Mouse (Mus musculus): ENCODE results near the gene Rpp21. TPM values are rescaled to one million over a fixed set of nuclear protein-coding genes. Genes with fewer than 3 reads are reported as not detected.

Rpp21 gene
- polyA plus RNA-seq, 1 experiment from 2014 or later = 149 TPM

DNA sequence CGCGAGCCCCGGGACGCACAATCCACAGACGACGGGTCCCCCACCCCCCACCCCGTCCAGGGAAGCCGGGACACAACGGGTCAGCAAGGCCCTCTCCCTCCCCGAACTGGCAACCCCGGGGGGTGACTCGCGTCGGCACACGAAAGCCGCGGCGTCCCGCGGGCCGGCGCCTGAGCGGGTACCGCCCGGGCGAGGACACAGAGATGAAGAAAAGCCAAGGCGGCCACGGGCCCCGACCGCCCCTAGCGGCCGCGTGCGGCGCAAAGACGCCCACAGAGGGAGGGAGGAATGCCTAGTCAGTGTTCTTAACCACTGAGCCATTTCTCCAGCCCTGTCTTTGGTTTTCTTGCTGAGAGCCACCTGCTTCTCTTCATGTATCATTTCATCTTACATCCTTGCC is 26.6 kb downstream of the Rpp21 start:
- Histone ChIP-seq H3K4me2 (no peak overlapping the region), H3K27ac (replicated peaks) (no peak overlapping the region), H3K36me3 (no peaks in the 10 kb centered on the region), H3K4me3 (replicated peaks) (no peak overlapping the region), H3K4me1 (no peaks in the 10 kb centered on the region), H3K27me3 (replicated peaks) (peaks cover 50% of the 10 kb centered on the region), H3K9ac (replicated peaks) (no peak overlapping the region), H3K9me3 (replicated peaks) (no peaks in the 10 kb centered on the region)
- WGBS = 8% methylated on average over 36 of the region's 36 CpGs
- no peak for ATAC-seq (ENCODE audit: low FRiP score)

DNA sequence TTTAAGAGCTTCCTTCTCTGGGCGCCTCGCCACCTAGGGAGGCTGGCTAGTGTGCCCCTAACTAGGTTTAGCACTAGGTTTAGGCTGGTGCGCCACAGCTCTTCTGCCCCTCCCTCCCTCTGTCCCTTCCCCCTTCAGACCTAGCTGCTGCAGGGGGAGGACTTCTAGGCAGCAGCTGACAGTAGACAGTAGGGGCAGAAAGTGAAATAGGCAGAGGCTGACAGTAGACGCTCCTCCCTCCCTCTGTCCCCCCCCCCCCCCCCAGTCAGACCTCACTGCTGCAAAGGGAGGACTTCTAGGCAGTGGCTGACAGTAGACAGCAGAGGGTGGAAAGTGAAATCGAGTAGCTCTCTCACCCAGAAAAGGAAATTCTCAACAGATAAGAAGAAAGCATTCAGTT is 28.8 kb downstream of the Rpp21 start:
- H3K4me2 ChIP-seq = no peak overlapping the region
- peaks cover 60% of the 10 kb centered on the region for H3K27me3 ChIP-seq (replicated peaks)
- no peak overlapping the region for H3K4me3 ChIP-seq (replicated peaks)
- H3K4me1 ChIP-seq = no peaks in the 10 kb centered on the region
- no peak for ATAC-seq (ENCODE audit: low FRiP score)
- H3K9ac ChIP-seq (replicated peaks) = no peak overlapping the region
- WGBS = 13% methylated on average over 5 of the region's 5 CpGs
- no peaks in the 10 kb centered on the region for H3K36me3 ChIP-seq
- no peak overlapping the region for H3K27ac ChIP-seq (replicated peaks)
- H3K9me3 ChIP-seq (replicated peaks) = no peaks in the 10 kb centered on the region

- H3K4me3 ChIP-seq (replicated peaks) = no peak overlapping the region
- no peak overlapping the region for H3K9ac ChIP-seq (replicated peaks)
- H3K27me3 ChIP-seq (replicated peaks) = peaks cover 61% of the 10 kb centered on the region
- H3K27ac ChIP-seq (replicated peaks) = no peak overlapping the region
- no peak for ATAC-seq (ENCODE audit: low FRiP score)
- H3K36me3 ChIP-seq = no peaks in the 10 kb centered on the region
- H3K4me1 ChIP-seq = no peaks in the 10 kb centered on the region
- H3K9me3 ChIP-seq (replicated peaks) = no peaks in the 10 kb centered on the region
- WGBS = 19% methylated on average over 8 of the region's 8 CpGs
- no peak overlapping the region for H3K4me2 ChIP-seq
These were observed 30.9 kb downstream of the Rpp21 start for GRCm38 (mm10) chr17:36226921-36227320.

- no peak overlapping the region for H3K4me3 ChIP-seq (replicated peaks)
- 8% methylated on average over 9 of the region's 9 CpGs for WGBS
- no peaks in the 10 kb centered on the region for H3K4me1 ChIP-seq
- no peak for ATAC-seq (ENCODE audit: low FRiP score)
- no peaks in the 10 kb centered on the region for H3K36me3 ChIP-seq
- H3K9ac ChIP-seq (replicated peaks) = no peak overlapping the region
- H3K27ac ChIP-seq (replicated peaks) = no peak overlapping the region
- peaks cover 68% of the 10 kb centered on the region for H3K27me3 ChIP-seq (replicated peaks)
- peak overlapping the region; percentile 30; the same call in 1 of the 2 replicates for H3K4me2 ChIP-seq
- H3K9me3 ChIP-seq (replicated peaks) = no peaks in the 10 kb centered on the region
These were observed 32.5 kb downstream of the Rpp21 start for GRCm38 (mm10) chr17:36225231-36225824.

DNA sequence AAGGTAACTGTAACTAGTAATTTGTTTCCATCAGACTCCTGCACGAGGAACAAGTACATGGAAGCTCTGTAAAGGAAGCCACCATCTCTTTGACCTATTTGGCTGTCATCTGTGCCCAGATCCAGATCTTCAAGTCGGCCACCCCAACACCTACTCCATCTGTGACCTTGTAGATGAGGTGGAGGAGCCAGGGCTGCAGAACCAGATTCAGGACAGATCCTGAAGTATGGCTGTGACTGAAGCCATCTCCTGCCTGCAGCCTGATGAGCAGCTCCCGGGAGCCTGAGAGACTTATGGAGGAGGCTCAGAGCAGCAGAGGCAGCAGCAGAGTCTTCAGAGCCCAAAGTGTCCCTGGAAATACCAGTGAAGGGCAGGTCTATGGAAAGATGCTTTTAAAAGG is 33.4 kb downstream of the Rpp21 start:
- Histone ChIP-seq H3K4me3 (replicated peaks) (no peak overlapping the region), H3K27me3 (replicated peaks) (peaks cover 64% of the 10 kb centered on the region), H3K9me3 (replicated peaks) (no peaks in the 10 kb centered on the region), H3K9ac (replicated peaks) (no peak overlapping the region), H3K4me2 (no peak overlapping the region), H3K4me1 (no peaks in the 10 kb centered on the region), H3K27ac (replicated peaks) (no peak overlapping the region), H3K36me3 (no peaks in the 10 kb centered on the region)
- ATAC-seq (ENCODE audit: low FRiP score) = no peak
- 53% methylated on average over 3 of the region's 3 CpGs for WGBS

- ATAC-seq (ENCODE audit: low FRiP score) = no peak
- no peak overlapping the region for H3K9ac ChIP-seq (replicated peaks)
- H3K27me3 ChIP-seq (replicated peaks) = peaks cover 70% of the 10 kb centered on the region
- no peaks in the 10 kb centered on the region for H3K36me3 ChIP-seq
- H3K4me1 ChIP-seq = peaks cover 7% of the 10 kb centered on the region
- 66% methylated on average over 5 of the region's 5 CpGs for WGBS
- H3K27ac ChIP-seq (replicated peaks) = no peak overlapping the region
- no peaks in the 10 kb centered on the region for H3K9me3 ChIP-seq (replicated peaks)
- no peak overlapping the region for H3K4me2 ChIP-seq
- H3K4me3 ChIP-seq (replicated peaks) = no peak overlapping the region
These were observed 39.2 kb downstream of the Rpp21 start for GRCm38 (mm10) chr17:36218594-36219155.

- Histone ChIP-seq H3K9me3 (replicated peaks) (no peaks in the 10 kb centered on the region), H3K27ac (replicated peaks) (no peak overlapping the region), H3K27me3 (replicated peaks) (peaks cover 76% of the 10 kb centered on the region), H3K36me3 (no peaks in the 10 kb centered on the region), H3K9ac (replicated peaks) (no peak overlapping the region), H3K4me3 (replicated peaks) (peak overlapping the region; percentile 2; the same call in 1 of the 2 replicates), H3K4me1 (peaks cover 7% of the 10 kb centered on the region), H3K4me2 (peak overlapping the region; percentile 34)
- WGBS = 4% methylated on average over 20 of the region's 20 CpGs
- no peak for ATAC-seq (ENCODE audit: low FRiP score)
These were observed 42.3 kb downstream of the Rpp21 start for GRCm38 (mm10) chr17:36215586-36215985.

- H3K9ac ChIP-seq (replicated peaks) = no peak overlapping the region
- H3K27me3 ChIP-seq (replicated peaks) = peaks cover 71% of the 10 kb centered on the region
- no peak overlapping the region for H3K4me3 ChIP-seq (replicated peaks)
- H3K27ac ChIP-seq (replicated peaks) = no peak overlapping the region
- no peaks in the 10 kb centered on the region for H3K9me3 ChIP-seq (replicated peaks)
- peaks cover 11% of the 10 kb centered on the region for H3K4me1 ChIP-seq
- ATAC-seq (ENCODE audit: low FRiP score) = no peak
- no peaks in the 10 kb centered on the region for H3K36me3 ChIP-seq
- H3K4me2 ChIP-seq = no peak overlapping the region
These were observed 51.0 kb downstream of the Rpp21 start for GRCm38 (mm10) chr17:36206846-36207245.

- H3K9ac ChIP-seq (replicated peaks) = peak overlapping the region; percentile 26; the same call in 1 of the 2 replicates
These were observed 52.0 kb downstream of the Rpp21 start for GRCm38 (mm10) chr17:36205862-36206261.

More at GRCm38 (mm10) chr17:36205862-36206261, 52.0 kb downstream of the Rpp21 start:
- Histone ChIP-seq H3K27ac (replicated peaks) (no peak overlapping the region), H3K9me3 (replicated peaks) (no peaks in the 10 kb centered on the region), H3K36me3 (no peaks in the 10 kb centered on the region), H3K27me3 (replicated peaks) (peaks cover 72% of the 10 kb centered on the region), H3K4me1 (peaks cover 11% of the 10 kb centered on the region), H3K4me2 (peak overlapping the region; percentile 64), H3K4me3 (replicated peaks) (peak overlapping the region; percentile 35)
- WGBS = under 1% methylated on average over 36 of the region's 41 CpGs
- no peak for ATAC-seq (ENCODE audit: low FRiP score)

Other genes starting within 250 kb of the Rpp21 start
- gene H2-T24, start 237.5 kb downstream of the Rpp21 start, polyA plus RNA-seq (2015; fragmentation: Nextera tagmentation; extraction: Ambion mirVana) = 8.6 and 10.0 TPM in 2 replicates
- gene H2-T23, start 225.2 kb downstream of the Rpp21 start, polyA plus RNA-seq (2015; fragmentation: Nextera tagmentation; extraction: Ambion mirVana) = 5.3 and 13.9 TPM in 2 replicates
- gene H2-T22, start 215.3 kb downstream of the Rpp21 start, polyA plus RNA-seq (2015; fragmentation: Nextera tagmentation; extraction: Ambion mirVana) = 7.3 and 12.5 TPM in 2 replicates
- gene Gm6034, start 215.1 kb downstream of the Rpp21 start, polyA plus RNA-seq (2015; fragmentation: Nextera tagmentation; extraction: Ambion mirVana) = not detected in 2 replicates
- gene Gm11127, start 199.7 kb downstream of the Rpp21 start, polyA plus RNA-seq (2015; fragmentation: Nextera tagmentation; extraction: Ambion mirVana) = 0.22 TPM in 1 of 2 replicates, not detected in the other
- not detected in 2 replicates for gene Gm19684, start 136.4 kb downstream of the Rpp21 start, polyA plus RNA-seq (2015; fragmentation: Nextera tagmentation; extraction: Ambion mirVana)
- gene Gm7030, start 128.6 kb downstream of the Rpp21 start, polyA plus RNA-seq (2015; fragmentation: Nextera tagmentation; extraction: Ambion mirVana) = not detected in 2 replicates
- not detected in 2 replicates for gene Gm8909, start 89.5 kb downstream of the Rpp21 start, polyA plus RNA-seq (2015; fragmentation: Nextera tagmentation; extraction: Ambion mirVana)
- gene H2-T3, start 67.8 kb downstream of the Rpp21 start, polyA plus RNA-seq (2015; fragmentation: Nextera tagmentation; extraction: Ambion mirVana) = 0.57 TPM in 1 of 2 replicates, not detected in the other
- 23.7 and 26.7 TPM in 2 replicates for gene Trim39, start 14.2 kb upstream of the Rpp21 start, polyA plus RNA-seq (2015; fragmentation: Nextera tagmentation; extraction: Ambion mirVana)
- gene H2-M10.2, start 28.4 kb upstream of the Rpp21 start, polyA plus RNA-seq (2015; fragmentation: Nextera tagmentation; extraction: Ambion mirVana) = 0.18 and 0.27 TPM in 2 replicates
- not detected in 2 replicates for gene H2-M10.1, start 68.1 kb upstream of the Rpp21 start, polyA plus RNA-seq (2015; fragmentation: Nextera tagmentation; extraction: Ambion mirVana)
- not detected in 2 replicates for gene H2-M10.3, start 110.3 kb upstream of the Rpp21 start, polyA plus RNA-seq (2015; fragmentation: Nextera tagmentation; extraction: Ambion mirVana)
- gene H2-M10.4, start 204.3 kb upstream of the Rpp21 start, polyA plus RNA-seq (2015; fragmentation: Nextera tagmentation; extraction: Ambion mirVana) = not detected in 2 replicates

Measured in neural tube, embryonic 15.5 days (tissue).